Mouse (Mus musculus): ENCODE results near the gene Ankrd55.
"Not testable (repeated sequence)": the region's sequence is repeated elsewhere in the genome, so short reads cannot be mapped to it uniquely, and the experiment has no call there.

Ankrd55 gene

DNA sequence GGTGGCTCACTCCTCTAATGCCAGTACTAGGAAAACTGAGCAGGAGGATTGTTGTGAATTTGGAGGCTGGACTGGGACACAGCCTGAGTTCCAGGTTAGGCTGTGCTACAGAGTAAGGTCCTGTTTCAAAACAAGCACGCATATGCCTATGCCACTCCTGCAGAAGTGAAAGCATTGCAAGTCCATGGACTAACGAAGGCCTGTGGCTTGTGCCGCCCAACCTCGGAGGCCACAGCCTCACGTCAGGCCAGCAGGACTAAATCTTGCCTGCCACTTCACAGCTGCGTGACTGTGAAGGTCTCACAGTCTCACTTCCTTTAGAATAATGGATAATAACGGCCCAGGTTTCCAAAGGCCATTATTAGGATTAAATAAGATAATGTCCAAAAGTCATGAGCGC, 125.4 kb downstream of the Ankrd55 start:
- DNase-seq (ENCODE audit: low spot score) = no peak

- DNase-seq (ENCODE audit: low spot score) = no peak
These were observed 127.6 kb downstream of the Ankrd55 start for GRCm38 (mm10) chr13:112415896-112416295.

GRCm38 (mm10) chr13:112416410-112417162, 128.3 kb downstream of the Ankrd55 start:
- DNase-seq (ENCODE audit: low spot score) = no peak

GRCm38 (mm10) chr13:112417163-112417523, 128.9 kb downstream of the Ankrd55 start:
- DNase-seq (ENCODE audit: low spot score) = no peak

DNA sequence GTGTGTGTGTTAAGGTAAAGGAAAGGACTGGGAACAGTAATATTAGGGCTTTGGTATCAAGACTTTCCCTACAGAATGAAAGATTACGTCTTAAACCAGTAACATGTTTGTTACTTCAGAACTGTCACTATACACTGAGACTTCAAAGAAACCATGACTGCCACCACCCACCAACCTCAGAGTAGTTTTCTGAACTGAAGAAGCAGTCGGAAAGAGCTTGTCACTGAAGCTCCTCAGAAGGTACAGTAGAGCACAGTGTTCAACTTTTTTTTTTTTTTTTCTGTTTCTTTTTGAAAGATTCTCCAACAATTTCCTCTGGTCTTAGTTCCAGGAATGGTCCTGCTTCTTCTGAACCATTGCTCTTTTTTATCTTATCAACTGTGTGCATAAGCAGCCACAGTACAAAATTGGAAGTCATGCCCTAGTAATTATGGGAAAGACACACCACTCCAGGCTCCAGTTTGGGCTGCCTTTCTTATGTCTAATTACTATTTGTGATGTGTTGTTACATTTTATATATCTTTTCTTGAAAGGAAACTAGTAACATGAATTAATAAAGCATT, 129.7 kb downstream of the Ankrd55 start:
- DNase-seq (ENCODE audit: low spot score) = no peak

- no peak for DNase-seq (ENCODE audit: low spot score)
These were observed 130.3 kb downstream of the Ankrd55 start for GRCm38 (mm10) chr13:112418595-112418994.

DNA sequence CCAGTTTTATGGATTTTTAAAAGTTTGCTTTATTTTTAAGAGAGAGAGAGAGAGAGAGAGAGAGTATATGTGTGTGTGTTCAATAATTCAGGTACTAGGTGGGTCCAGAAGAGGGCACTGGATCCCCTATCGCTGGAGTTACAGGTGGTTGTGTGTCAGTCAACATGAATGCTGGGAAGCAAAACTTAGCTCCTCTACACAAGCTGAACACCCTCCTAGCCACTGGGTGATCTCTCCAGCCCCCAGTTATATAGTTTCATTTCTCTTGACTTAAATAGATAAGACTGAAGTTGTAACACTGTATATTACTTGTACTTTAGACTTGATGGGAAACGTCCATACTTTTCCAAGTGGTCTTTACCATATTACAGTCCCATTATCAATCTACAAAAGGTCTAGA, 136.0 kb downstream of the Ankrd55 start:
- DNase-seq (ENCODE audit: low spot score) = no peak

DNA sequence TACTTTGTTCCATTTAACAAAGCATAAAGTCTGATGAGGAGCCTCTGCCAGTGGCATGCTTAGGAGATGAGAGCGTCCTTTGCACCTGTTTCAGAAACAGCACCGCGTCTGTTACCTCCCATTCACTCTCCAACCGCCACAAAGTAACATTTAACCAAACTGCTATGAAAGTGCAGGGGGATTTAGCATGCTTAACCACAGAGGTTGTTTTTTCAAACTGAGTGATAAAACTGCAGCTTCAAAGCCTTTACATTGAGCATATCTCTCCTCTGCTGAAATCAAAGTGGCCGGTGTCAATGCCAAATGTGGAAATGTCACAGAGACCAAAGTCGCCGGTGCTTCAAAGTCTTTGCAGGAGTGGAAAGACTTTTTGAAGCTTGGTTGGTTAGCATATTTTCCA, 136.4 kb downstream of the Ankrd55 start:
- DNase-seq (ENCODE audit: low spot score) = no peak

GRCm38 (mm10) chr13:112425181-112425654, 137.0 kb downstream of the Ankrd55 start:
- DNase-seq (ENCODE audit: low spot score) = no peak

DNA sequence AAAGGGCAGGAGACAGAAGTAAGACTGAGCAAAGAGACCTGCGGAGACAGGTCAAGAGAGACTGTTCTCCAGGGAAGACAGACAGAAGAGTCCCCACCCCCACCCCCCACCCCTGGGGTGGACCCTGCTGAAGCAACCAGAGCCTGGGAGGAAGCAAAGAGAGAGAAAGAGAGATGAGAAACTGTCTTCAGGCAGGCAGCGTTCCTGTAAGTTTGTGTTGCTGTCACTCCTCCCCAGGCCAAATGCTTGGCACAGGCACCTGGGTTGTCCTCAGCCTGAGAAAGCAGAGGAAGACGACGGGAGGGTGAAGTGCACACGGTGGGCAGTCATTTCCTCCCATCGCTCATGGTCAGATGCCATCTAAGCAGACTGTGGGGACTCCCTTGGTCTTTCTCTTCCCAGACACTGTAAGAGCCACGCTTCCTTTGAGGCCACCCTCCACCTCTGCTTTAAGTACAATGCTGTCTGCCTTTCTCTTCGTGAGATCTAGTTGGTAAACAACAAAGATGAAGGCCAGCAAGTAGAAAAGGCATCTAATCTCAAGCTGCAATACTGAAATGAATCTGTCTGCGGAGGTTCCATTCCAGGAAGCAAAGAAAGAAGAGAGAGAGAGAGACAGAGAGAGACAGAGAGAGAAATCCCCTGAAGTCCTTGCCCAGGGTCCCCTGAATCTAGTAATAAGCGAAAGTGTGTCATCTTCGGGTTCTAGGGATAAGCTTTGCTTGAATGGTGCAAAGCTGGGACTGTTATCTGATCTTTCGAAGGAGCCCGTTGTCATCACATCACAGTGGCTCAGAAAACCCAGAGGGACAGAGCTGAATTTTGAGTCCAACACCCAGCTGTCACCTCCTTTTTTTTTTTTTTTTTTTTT, 138.2 kb downstream of the Ankrd55 start:
- DNase-seq (ENCODE audit: low spot score) = no peak

DNA sequence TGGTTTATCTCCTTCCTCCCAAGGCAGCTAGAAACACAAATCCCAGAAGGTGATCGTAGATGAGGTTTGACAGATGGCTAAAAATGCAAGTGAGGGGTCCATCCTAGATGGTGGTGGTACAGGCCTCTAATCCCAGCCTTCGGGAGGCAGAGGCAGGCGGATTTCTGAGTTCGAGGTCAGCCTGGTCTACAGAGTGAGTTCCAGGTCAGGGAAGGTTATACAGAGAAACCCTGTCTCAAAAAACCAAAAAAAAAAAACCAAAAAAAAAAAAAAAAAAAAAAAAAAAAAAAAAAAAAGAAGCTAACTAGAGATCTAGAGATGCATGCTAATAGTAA, 138.9 kb downstream of the Ankrd55 start:
- DNase-seq (ENCODE audit: low spot score) = not testable (repeated sequence)

DNA sequence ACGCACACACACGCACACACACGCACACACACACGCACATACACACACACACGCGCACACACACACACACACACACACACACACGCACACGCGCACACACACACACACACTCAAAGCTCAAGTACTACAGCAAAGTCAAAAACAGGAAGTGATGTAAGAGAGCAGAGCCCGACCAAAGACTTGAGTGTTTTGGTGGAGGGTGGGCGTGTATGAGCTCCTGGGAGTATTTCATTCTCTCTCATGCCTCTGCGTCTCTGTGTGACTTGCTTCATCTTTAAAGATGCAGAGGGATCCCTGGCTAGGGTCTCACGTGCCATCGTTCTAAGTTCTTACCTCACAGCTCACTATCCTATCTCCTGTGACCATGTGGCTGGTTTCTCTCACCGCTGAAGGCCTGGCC, 139.3 kb downstream of the Ankrd55 start:
- no peak for DNase-seq (ENCODE audit: low spot score)

DNA sequence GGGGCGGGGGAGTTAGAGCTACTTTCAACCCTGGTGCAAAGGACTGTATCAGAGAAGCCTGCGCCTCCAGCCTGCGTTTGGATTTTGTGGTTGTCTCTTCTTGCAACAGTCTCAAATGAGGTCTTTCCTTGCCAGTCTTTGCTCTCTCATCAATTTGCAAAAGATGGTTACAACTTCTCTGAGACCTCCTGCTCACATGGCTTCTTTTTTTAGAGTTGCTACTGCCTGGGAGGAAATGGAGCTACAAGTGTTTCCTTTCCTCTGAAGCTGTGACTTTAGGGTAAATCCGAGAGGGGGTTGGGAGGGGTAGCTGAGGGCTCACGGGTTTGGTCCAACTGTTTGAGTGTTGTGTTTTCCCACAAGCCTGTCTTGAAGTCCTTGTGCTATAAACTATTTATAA, 145.0 kb downstream of the Ankrd55 start:
- no peak for DNase-seq (ENCODE audit: low spot score)
